Mouse (Mus musculus) brain, embryonic 14.5 days (tissue): ENCODE data around the gene Hdac8.

Experiments used
- CTCF ChIP-seq: fragments of 200-500 bp; IDR thresholded peaks from 2 replicates; pipeline ENCODE4 v1.5.1; 2012; ENCODE audit warnings: inconsistent platforms, mild to moderate bottlenecking, moderate library complexity, borderline replicate concordance; ENCODE audit not compliant: insufficient read depth, insufficient read length; ENCODE audit errors: extremely low read depth
- POLR2A ChIP-seq: fragments of 200-500 bp; IDR thresholded peaks from 2 replicates; pipeline ENCODE4 v1.6.1; 2012; ENCODE audit warnings: mild to moderate bottlenecking, inconsistent platforms, borderline replicate concordance; ENCODE audit not compliant: poor library complexity, insufficient read depth, insufficient read length, severe bottlenecking; ENCODE audit errors: extremely low read depth

- TF ChIP-seq CTCF (no peak), POLR2A (no peak)
These were observed 200.2 kb downstream of the Hdac8 start for GRCm38 (mm10) chrX:102304914-102305313.
